Mouse (Mus musculus) myocyte (in vitro differentiated cells): ENCODE measurements around the gene Gm13212. TPM values are rescaled to one million over a fixed set of nuclear protein-coding genes. Genes with fewer than 3 reads are reported as not detected.

Experiments used
- polyA plus RNA-seq: library from polyadenylated mRNA; unstranded; fragments of >200 nt; fragmentation: generic; extraction: Trizol; gene quantifications from one replicate; pipeline ENCODE4 v1.2.1, GENCODE M21; 2012; ENCODE audit warnings: missing spikeins

Gene Gm13212
- polyA plus RNA-seq, 1 experiment: 0.71 TPM

Other genes starting within 250 kb of the Gm13212 start
- gene Zfp990, start 74.4 kb upstream of the Gm13212 start, polyA plus RNA-seq: 0.07 TPM
- 0.13 TPM for gene Zfp980, start 85.5 kb downstream of the Gm13212 start, polyA plus RNA-seq